Mouse (Mus musculus) kidney, adult 2 months (tissue): ENCODE measurements around the gene Rnf225.

ENCODE experiments used
- CTCF ChIP-seq: fragments of 200-500 bp; conservative IDR thresholded peaks from 2 replicates; pipeline ENCODE4 v1.5.1; 2011; ENCODE audit warnings: low read depth, mild to moderate bottlenecking, control low read depth, low read length, moderate library complexity, mixed read lengths; ENCODE audit not compliant: insufficient read depth, insufficient read length
- POLR2A ChIP-seq: fragments of 200-500 bp; IDR thresholded peaks from one replicate; pipeline ENCODE4 v1.6.1; 2011; ENCODE audit warnings: low read depth, low read length, control low read depth

GRCm38 (mm10) chr7:12922729-12923128, 4.5 kb upstream of the Rnf225 start:
- TF ChIP-seq POLR2A: no peak
- no peak for TF ChIP-seq CTCF
